Mouse (Mus musculus) liver, adult 2 months (tissue): ENCODE measurements around the gene Ndufb6.

ENCODE experiments used
- CTCF ChIP-seq: fragments of 200-500 bp; IDR thresholded peaks from 2 replicates; pipeline ENCODE4 v1.5.1; 2011; ENCODE audit warnings: low read depth, low read length, control low read depth
- POLR2A ChIP-seq: fragments of 200-500 bp; IDR thresholded peaks from 2 replicates; pipeline ENCODE4 v1.6.1; 2011; ENCODE audit warnings: low read length, control low read depth; ENCODE audit not compliant: insufficient read depth; ENCODE audit errors: extremely low read depth

DNA sequence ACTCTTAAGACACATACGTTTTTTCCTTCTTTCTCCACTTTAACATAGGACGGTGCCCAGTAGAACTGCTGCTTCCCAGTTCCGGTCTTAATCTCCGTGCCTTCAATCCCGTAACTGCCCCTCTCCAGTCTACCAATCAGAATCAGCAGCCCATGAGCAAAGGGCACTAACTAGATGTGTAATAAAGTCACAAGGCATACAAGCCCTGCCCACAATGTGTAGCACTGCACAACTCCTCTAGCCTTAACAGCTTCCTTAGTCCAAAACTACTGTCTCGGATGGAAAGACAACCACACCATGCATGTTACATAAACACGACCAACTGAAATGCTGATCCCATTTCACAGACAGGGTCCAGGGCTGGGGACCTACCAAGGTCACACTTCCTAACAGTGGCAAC, 11.5 kb downstream of the Ndufb6 start:
- TF ChIP-seq POLR2A, result no peak
- no peak for TF ChIP-seq CTCF
